Mouse (Mus musculus): ENCODE results near the gene Mgmt.

The Mgmt gene

DNA sequence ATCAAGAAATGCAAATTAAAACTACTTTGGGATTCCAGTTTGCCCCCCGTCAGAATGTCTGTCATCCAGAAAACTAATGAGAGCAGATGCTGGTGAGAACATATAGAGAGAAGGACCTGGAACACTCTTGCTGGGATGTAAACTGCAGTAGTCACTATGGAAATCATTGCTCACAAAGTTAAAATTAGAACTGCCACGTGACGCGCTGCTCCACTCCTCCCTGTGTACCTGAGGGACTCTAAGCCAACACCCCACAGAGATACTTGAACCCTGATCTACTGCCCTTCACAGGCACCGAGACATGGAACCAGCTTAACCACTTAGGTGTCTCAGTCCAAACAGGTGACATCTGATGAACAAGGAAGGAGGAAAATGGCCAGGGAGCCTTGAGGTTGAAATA, 171.0 kb downstream of the Mgmt start:
- DNase-seq: no peak

DNA sequence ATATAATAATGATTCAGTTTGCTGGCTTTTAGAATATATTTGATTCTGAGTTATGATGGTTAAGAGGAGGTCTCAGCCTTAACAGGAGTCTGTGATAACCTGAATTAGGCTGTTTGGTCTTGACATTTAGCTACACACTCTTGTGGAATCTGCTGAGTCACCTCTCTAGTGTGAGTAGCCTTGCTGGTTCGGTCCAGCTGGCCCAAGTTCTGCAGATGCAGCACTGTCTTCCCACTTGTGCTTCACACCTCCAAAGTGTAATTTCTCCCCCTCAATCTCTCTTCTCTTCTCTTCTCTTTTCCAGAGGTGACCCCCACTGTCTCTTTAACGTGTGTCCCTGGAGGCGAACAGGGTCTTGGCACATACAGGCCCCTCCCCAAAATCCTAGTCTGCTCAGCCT, 171.8 kb downstream of the Mgmt start:
- DNase-seq: no peak

DNA sequence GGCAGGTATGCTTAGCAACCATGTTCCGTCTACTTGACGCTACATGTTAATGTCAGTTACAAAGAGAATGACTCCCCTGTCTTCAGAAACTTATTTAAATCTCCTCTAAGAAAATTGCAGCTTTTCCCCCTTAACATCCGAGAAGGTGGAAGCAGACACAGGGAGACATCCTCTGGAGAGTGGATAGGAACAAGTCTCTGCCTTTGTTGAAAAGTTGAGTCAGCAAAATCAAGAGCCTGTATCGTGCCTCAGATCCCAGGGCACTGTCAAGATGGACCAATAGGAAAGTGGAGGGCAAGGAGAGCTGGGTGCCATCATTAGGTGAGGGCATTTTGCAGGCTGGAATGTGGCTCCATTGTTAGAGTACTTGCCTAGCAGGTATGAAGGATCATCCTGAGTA, 172.6 kb downstream of the Mgmt start:
- DNase-seq: no peak

DNA sequence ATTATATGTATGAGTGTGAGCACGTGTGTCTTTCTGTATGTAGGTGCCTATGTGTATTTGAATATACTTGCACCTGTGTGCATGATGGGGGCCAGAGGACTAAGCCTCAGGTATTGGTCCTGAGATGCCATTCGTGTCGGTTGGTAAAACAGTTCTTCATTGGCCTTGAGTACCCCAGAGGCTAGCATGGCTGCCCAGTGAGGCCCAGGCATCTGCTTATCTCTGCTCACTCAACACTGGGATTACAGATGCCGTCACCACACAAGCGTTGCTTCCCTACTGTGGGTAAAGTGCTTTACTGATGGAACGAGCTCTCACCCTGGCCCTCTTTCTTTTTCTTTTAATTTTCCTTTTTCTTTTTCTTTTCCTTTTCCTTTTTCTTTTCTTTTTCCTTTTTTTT, 173.3 kb downstream of the Mgmt start:
- DNase-seq: no peak

DNA sequence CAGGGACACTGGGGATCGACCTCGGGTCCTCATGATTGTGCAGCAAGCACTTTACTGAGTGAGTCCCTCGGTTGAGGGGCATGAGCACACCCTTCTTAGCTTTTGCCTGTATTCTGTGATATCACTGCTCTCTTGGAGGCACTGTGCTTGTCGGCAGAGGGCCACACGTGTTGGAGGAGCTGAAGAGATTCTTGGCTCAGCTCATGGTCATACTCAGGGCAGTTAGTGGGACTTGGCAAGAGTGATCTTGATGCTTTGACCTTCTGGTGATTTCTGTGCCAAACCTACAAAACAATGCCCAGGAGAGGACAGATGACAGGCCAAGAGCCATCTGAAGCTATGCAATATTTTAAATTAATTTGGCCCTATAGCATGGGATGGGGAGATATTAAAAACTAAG, 174.4 kb downstream of the Mgmt start:
- DNase-seq: peak in 1 of 2 experiments; percentile 23

DNA sequence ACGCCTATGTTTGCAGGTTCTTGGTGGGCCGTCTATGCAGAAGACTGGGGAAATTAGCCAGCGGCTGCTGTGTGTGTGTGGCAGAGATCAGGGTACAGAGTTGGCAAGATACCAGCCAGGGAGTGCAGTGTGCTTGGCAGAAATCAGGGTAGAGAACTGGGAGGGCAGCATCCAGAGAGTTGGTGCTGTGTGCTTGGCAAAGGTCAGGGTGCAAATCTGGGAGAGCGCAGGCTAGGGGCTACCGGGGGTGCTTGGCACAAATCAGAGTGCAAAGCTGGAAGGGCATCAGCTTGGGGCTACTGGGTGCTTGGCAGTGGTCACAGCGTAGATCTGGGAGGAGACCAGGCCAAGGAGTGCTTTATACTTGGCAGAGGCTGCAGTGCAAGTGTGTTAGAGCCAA, 175.4 kb downstream of the Mgmt start:
- DNase-seq: peak; percentile 19 to 31

DNA sequence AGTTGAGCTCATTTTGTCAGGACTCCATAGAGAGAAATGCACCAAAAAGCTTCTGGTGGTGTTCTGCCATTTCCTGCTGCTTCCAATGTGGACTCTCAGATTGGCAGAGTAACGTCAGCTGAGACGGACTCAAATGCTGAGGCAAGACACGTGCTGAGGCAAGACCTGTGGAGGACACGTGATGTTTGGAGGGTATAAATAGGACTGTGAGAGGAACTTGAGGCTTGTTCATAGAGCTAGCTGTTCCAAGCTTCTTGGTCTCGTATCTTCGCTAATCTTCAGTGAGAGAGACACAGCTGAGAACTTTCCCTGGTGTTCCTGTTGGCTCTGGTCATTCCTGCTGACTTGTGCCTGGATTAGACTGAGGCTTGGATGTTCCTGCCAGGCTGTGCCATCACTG, 176.9 kb downstream of the Mgmt start:
- no peak for DNase-seq

DNA sequence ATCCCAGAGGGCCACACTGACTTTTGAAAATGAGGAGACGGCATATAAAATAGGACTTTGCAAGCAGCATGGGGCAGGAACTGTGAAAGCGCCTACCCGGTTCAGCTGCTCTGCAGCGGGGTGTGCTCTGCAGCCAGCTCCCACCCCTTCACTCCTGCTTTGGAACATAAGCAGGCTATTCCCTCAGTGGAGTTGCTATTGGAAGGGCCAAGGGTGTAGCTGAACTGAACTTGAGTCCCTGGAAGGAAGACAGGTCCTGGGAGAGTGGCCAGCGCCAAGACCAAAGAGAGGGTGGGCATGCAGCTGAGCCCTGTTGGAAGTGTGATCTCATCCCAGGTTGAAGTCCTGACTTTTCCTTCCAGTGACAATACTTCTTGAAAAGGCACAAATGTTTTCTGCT, 179.5 kb downstream of the Mgmt start:
- peak in 1 of 2 experiments; percentile 16 for DNase-seq

DNA sequence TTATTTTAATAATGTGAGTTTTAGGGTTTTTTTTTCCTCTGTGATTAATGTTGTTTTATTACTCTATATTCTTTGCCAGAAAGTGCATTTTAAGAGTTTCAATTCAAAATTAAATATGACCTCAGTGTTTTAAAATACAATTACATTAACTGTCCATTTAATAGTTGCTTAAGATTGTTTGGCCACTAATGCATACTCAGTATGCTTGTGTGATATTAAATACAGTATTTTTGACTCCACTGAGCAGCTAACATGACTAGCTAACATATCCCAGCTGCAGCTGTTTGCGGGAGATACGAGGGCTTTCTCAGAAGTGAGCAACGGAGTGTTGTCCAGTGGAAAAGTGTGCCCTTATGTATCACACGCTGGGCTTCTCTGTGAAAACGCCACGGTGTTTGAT, 179.9 kb downstream of the Mgmt start:
- DNase-seq: no peak

DNA sequence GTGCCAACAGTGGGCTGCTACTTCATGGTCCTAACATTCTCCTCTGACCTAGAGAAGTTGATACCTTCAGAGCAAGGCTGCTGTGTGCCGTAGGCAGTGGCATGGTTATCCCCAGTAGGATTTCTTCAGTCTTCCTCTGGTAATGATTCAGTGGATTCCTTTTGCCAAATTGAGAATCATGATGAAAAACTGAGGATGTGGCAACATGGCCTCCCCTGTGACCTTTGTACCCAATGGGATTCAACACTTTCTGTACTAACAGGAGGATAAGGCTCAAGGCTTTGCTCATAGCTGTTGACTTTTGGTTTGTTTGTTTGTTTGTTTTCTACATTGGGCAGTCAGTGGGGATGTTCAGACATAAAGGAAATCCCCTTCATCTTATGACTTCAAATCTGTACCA, 180.9 kb downstream of the Mgmt start:
- no peak for DNase-seq

DNA sequence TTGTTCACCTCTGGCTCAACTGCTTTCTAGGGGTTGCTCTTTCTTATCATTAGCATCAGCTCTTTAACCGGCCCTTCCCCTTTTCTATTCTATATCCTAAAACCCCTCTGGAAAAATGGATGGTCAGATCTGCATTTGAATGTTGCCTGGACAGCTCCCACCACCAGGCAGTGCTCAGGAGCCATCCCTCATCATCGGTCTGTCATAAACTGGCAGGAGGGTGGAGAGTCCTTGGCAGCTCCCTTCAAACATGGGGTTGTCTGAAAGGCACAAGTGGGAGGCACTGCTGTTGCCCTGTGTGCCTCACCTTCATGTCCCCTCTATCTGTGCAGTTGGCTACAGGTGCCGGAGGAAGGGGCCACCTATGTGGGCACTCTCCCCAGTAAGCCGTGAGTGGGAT, 185.8 kb downstream of the Mgmt start:
- DNase-seq: peak; percentile 41 to 56

DNA sequence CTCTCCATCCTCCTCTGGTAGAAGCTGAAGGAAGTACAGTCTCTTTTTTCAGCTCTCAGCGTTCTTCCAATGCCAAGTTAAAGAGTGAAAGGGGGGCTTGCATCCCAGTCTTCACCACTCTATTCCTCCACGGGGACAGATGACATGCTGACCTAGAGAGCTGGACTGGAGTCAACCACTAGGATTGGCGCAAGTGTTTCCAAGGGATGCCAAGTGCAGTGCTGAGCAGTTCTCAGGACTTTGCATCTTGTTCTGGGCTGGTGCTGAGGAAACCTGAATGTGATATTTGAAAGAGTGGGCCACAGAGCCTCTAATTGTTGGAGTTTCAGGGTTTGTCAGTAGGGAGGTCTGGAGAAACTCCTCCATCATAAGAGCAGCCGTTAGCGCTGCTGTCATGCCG, 187.8 kb downstream of the Mgmt start:
- DNase-seq: peak in 1 of 2 experiments; percentile 26

DNA sequence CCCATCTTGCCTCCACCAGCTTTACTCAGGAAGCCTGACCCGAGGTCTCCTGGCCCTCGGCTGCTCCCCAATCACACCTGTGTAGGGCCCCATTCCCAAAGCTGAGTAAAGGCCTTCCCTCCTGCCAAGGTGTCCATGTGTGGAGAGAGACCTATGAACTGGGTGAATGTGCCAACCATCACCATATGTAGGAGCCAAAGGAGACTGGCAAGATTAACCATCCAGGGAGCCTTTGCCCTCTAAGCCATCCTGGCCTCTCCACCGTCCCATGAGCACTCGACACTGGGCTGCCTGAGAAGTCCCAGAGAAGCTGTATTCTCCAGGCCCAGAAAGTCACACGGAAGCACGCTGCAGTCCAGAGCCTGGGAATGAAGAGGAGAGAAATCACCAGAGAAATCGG, 190.2 kb downstream of the Mgmt start:
- DNase-seq: no peak

DNA sequence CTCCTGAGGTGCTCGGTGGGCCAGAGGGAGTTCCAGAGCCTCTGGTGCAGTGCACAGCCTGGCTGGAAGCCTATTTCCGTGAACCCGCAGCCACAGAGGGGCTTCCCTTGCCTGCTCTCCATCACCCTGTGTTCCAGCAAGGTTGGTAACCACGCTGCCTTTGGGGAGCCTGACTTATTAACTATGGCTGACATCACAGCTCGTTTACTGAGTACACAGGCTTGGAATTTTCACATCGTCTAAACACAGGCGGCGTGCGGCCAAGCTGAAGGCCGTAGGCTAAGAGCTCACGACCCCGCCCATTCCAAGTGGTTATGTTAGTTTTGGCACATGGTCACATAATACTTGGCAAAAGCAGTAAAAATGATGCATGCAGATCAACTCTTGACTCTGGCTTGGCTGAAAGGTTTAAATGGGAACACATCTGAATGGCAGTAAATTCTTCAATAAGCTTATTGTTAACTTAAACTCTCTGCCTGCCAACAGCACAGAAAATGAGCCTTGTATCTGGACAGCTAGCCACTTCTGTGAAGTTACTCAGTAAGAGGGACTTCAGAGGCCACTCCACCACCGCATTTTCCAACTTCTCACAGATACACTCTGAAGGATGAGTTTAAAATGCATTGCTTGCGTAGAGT, 191.7 kb downstream of the Mgmt start:
- peak; percentile 18 to 21 for DNase-seq

DNA sequence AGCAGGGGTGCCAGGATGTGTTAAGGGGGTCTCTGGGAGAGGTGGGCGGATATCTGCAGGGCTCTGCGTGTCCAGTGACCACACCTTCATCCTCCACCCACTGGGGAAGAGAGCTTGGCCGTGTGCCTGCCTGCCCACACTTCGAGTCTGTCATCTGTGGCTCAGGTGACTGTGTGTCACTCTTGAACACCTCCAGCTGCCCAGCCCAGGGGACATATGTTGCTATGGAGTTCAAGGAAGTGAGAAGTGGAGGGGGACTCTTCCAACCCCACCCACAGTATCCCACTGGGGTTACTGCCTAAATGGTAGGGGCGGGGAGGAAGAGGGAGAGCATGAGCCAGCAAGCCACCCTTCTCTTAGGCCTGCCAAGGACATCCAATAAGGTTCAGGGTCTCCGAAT, 192.7 kb downstream of the Mgmt start:
- peak in 1 of 2 experiments; percentile 32 for DNase-seq

DNA sequence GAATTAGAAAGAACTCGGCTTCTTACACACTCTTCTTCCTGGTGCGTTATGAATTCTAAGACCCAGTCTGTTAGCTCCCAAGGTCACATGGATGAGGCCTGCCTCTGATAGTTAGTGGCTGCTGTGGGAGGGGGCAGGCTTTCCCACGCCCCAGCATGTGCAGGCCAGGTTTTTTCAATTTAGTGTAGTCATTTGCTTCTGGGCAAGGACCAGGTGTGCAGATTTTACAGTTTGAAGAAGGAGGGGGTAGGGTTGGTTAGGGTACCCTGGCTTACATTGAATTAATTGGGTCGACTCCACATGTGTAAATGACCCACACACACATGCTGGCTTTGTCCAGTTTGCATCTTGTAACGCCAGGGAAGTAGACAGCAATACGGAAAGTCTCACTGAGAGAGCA, 193.7 kb downstream of the Mgmt start:
- no peak for DNase-seq

DNA sequence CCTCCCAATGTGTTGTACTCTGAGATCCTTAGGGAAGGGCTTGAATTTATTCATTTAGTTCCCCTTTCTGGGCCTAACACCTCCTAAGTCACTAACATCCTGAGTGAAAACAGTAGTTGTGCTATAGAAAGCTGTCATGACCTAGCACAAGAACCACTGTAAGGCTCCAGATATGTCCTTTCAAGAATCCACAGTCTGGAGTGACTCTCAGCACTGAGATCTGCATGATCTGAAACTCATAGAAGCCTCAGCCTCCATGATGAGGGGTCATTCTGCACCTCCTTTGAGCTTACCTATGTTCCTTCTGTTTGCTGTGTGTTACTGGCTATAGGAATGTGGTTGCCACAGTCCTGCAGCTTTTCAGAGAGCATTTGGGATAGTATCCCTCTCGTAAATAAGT, 200.1 kb downstream of the Mgmt start:
- no peak for DNase-seq

DNA sequence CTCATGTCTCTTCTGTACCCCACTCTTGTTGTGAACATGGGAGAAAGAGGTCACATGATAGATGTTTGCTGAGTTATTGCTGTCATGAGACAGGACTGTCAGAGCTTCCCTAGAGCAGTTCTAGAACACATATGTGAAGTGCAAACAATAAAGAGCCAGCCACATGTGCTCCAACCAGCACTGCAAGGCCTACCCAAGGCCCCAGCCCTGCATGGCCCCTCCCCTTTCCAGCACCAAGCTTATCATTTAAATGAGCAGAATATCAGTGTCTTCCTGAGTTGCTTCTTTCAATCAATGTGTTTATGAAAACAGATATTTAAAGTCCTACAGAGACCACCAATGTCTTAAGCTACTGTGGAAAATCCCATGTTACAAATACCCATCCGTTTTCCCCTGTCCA, 201.3 kb downstream of the Mgmt start:
- DNase-seq: no peak

DNA sequence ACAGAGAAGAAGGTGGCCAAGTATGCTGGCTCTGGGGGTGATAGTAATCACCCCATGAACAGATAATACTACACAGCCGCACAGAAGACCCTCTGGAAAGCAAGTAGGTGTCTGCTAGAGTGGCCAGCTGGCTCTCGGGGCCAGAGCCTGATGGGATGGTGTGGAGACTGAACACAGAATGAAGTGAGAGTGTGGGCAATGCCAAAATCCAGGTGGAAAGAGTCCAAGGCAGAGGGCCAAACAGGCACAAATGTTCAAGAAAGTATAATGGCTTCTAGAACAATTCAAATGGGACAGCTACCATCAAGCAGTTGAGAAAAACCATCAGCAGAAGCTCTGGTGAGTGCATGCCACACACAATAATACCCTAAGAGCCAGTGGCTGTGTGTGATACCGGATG, 205.4 kb downstream of the Mgmt start:
- peak; percentile 59 to 69 for DNase-seq

DNA sequence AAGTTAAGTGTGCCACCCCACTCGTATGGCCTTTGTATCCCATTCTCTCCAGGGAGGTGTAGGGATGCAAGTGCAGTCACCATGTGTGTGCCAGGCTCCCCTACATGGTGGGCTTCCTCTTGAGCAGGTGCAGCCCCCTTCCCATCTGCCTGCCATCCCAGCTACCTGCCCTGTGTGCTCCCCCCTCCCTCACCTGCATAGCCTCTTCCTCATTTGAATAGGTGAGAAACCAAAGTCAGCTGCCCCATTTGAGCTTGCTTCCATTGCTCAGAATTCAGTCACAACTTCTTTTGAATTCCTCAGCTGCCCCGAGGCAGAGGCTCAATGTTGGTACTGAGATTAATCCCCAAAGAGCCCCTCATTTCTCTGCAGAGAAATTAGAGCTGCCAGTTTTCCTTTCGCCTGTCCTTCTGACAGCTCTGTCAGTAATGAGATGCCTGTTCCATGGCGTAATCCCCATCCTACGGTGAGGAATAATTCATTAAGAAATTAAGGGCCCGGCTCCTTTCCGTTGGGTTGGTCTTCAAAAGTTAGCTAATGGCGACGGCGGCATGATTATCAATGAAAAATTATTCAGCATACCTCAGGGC, 208.3 kb downstream of the Mgmt start:
- DNase-seq: no peak

DNA sequence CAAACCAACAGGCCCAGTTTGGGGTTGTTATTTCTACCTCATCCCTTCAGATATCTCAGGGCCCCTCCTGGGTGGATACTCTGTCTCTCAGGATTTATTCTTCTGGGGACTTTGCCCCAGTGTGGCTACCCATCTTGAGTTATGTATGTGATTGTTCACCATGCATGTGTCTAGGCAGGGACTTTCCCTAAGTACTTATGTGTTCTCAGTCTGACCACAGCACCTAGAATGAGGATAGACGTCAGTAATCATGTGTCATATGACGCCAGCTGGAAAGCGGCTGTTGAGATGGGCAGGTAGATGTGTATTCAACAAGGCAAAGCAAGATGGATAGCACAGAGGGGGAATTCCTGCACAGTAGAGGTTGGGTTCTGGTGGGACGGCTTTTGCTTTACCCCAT, 217.7 kb downstream of the Mgmt start:
- no peak for DNase-seq

DNA sequence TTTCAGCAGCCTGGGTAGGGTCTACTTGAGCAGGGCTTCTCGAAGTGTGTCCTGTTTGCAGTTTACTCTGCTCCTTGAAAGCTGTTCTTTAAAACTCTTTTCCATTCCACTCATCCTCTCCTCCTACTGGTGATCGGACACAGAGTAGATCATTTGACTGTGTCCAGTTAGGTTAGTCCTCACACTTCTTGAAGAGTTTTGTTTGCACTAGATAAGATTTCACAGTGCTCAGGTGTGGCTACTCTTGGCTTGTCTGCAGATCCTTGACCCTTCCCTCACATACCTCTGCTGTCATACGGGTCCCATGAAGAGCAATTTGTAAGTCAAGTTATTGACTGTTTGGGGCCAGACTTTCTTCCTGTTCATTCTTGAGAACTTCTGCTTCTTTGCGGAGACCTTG, 221.8 kb downstream of the Mgmt start:
- no peak for DNase-seq

DNA sequence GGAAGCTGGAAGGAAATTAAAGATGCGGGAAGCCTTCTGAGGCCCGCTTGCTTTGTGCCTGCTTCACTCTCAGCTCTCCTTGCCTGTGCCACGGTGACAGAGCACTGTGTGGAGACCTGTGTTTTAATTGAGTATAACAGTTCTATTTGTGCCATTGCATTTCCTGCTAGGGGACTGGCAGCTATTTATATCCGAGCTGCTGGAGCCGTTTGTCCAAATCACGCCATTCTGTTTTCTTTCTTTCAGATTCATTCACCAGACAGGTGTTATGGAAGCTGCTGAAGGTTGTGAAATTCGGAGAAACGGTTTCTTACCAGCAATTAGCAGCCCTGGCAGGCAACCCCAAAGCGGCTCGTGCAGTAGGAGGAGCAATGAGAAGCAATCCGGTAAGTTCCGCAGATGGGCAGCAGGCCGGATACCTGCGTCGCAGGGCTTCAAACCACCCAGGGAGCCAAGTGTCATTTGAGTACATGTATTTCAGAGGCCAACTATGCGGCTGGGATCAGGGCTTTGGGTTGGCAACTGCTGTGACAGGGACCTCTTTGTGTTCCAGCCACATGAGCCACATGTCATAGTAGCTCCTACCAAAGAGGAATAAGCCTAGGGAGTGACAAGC, 226.9 kb downstream of the Mgmt start:
- DNase-seq: peak; percentile 40 to 56

DNA sequence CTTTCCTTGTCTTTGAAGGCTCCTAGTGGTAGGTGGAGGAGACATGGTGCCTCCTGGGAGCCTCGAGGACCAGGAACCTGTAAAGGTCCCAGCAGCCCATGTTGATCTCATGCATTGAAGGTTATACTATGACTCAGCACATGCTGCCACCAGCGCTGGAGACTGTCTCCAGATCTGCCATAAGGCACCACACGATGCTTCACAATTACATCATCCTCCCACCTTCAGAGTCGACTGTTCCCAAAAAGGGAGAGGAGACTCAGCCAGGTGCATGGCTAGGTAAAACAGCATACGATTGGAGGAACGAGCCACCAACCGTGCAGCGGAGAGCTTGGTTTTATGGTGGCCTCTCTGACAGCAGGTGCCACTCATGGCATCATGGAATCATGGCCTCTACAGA, 234.3 kb downstream of the Mgmt start:
- DNase-seq: no peak

DNA sequence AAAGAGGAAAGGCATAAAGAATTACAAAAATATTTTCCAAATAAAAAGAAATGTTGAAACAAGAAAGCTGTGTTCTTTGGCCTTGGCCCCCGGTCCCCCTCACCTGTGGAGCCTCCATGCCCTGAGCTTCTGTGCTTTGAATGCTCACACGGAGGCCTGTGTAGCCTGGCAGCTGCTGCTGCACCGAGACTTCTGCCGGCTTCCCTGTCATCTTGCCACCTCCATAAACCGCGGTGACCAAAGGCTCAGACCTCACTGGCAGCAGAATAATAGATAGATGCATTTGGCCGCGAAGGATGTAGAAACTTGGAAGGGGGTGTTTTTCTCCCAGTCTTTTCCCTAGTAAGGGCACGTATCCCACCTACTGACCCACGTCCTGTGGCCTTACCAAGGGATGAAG, 235.8 kb downstream of the Mgmt start:
- DNase-seq: peak; percentile 40 to 46

All from cerebellum, postnatal 14 days (tissue).